ENCODE assay signal across 9 mouse cellular contexts in genomic region chr9:4796289-4796645, GRCm38 (mm10). TPM values are rescaled to one million over a fixed set of nuclear protein-coding genes. Genes with fewer than 3 reads are reported as not detected.
DNase-seq lines count a peak whose midpoint lies in the region; ATAC-seq lines count a peak whose summit lies in the region.
"Had no signal": no experiment of that assay in that cellular context is flagged by ENCODE, and none has a peak within 500 bp of the region (broad histone marks: within the 10 kb centered on the region; RNA-seq: fewer than 3 reads in every experiment).

No protein-coding gene starts in this region.

- H3K27me3 ChIP-seq in lung, embryonic 15.5 days: 0 out of 2 replicates have a peak, but pooled peaks cover 5% of the 10 kb centered on the region
- H3K27me3 ChIP-seq in forebrain, embryonic 15.5 days: no peaks in the 10 kb centered on the region
- peaks cover 9% of the 10 kb centered on the region for H3K27me3 ChIP-seq in limb, embryonic 12.5 days
- H3K27me3 ChIP-seq in stomach, embryonic 14.5 days (ENCODE audit: control insufficient read depth, insufficient read depth, low read length): no peaks in the 10 kb centered on the region

- 1% methylated on average over 4 of the region's 4 CpGs for WGBS in lung, embryonic 15.5 days
- 2% methylated on average over 4 of the region's 4 CpGs for WGBS in forebrain, embryonic 15.5 days
- WGBS in limb, embryonic 12.5 days: 0% methylated on average over 4 of the region's 4 CpGs
- WGBS in stomach, embryonic 14.5 days: 0% methylated on average over 4 of the region's 4 CpGs

- no peaks in the 10 kb centered on the region for H3K4me1 ChIP-seq in lung, embryonic 15.5 days
- 0 out of 2 replicates have a peak, but pooled peaks cover 13% of the 10 kb centered on the region for H3K4me1 ChIP-seq in forebrain, embryonic 15.5 days
- no peaks in the 10 kb centered on the region for H3K4me1 ChIP-seq in limb, embryonic 12.5 days (replicated peaks)
- H3K4me1 ChIP-seq in stomach, embryonic 14.5 days (ENCODE audit: control insufficient read depth, insufficient read depth, low read length): no peaks in the 10 kb centered on the region

- H3K4me3 ChIP-seq in lung, embryonic 15.5 days: peak overlapping the region; percentile 45
- H3K4me3 ChIP-seq in forebrain, embryonic 15.5 days: peak overlapping the region; percentile 64
- H3K4me3 ChIP-seq in limb, embryonic 12.5 days (replicated peaks): peak overlapping the region; percentile 62
- peak overlapping the region; percentile 61 for H3K4me3 ChIP-seq in stomach, embryonic 14.5 days (ENCODE audit: low read depth, low read length)

- H3K9me3 ChIP-seq in lung, embryonic 15.5 days: no peaks in the 10 kb centered on the region
- H3K9me3 ChIP-seq in forebrain, embryonic 15.5 days: no peaks in the 10 kb centered on the region
- no peaks in the 10 kb centered on the region for H3K9me3 ChIP-seq in limb, embryonic 12.5 days
- no peaks in the 10 kb centered on the region for H3K9me3 ChIP-seq in stomach, embryonic 14.5 days (ENCODE audit: control insufficient read depth, low read depth, low read length)

- H3K4me2 ChIP-seq in lung, embryonic 15.5 days: peak overlapping the region; percentile 84
- peak overlapping the region; percentile 67 for H3K4me2 ChIP-seq in forebrain, embryonic 15.5 days (replicated peaks)
- H3K4me2 ChIP-seq in limb, embryonic 12.5 days: peak overlapping the region; percentile 88
- H3K4me2 ChIP-seq in stomach, embryonic 14.5 days (replicated peaks; ENCODE audit: low read depth, low read length): peak overlapping the region; percentile 79

- DNase-seq in lung, adult 18-20 months: no peak
- DNase-seq in urinary bladder, postnatal 25 days (ENCODE audit: low spot score): no peak
- no peak for DNase-seq in right cerebral cortex, postnatal 25 days
- DNase-seq: kidney, adult 18-20 months; thymus, adult 2 months had no signal

- 0 out of 2 replicates have a peak overlapping the region, but pooled peaks have one; percentile 7 for H3K9ac ChIP-seq in lung, embryonic 15.5 days
- H3K9ac ChIP-seq in forebrain, embryonic 15.5 days (replicated peaks): peak overlapping the region; percentile 75
- peak overlapping the region; percentile 59 for H3K9ac ChIP-seq in limb, embryonic 12.5 days (replicated peaks)
- H3K9ac ChIP-seq in stomach, embryonic 14.5 days (replicated peaks; ENCODE audit: low read depth, low read length): peak overlapping the region; percentile 31; the same call in 1 of the 2 replicates

- no peaks in the 10 kb centered on the region for H3K36me3 ChIP-seq in lung, embryonic 15.5 days
- H3K36me3 ChIP-seq in forebrain, embryonic 15.5 days: no peaks in the 10 kb centered on the region
- H3K36me3 ChIP-seq in limb, embryonic 12.5 days: no peaks in the 10 kb centered on the region
- H3K36me3 ChIP-seq in stomach, embryonic 14.5 days (ENCODE audit: control insufficient read depth, insufficient read depth, low read length): no peaks in the 10 kb centered on the region

- no peak overlapping the region for H3K27ac ChIP-seq in lung, embryonic 15.5 days
- H3K27ac ChIP-seq in forebrain, embryonic 15.5 days (replicated peaks): peak overlapping the region; percentile 92
- H3K27ac ChIP-seq in limb, embryonic 12.5 days: no peak overlapping the region
- no peak overlapping the region for H3K27ac ChIP-seq in stomach, embryonic 14.5 days (ENCODE audit: low read length)

- no peak for ATAC-seq in lung, embryonic 15.5 days (ENCODE audit: borderline replicate concordance, extremely low read depth, low FRiP score, low TSS enrichment)
- no peak; the same call in 1 of the 2 replicates for ATAC-seq in forebrain, embryonic 15.5 days (replicated peaks)
- ATAC-seq in limb, embryonic 12.5 days (ENCODE audit: insufficient number of reproducible peaks, insufficient read depth, low FRiP score, low TSS enrichment, low read depth): peak; percentile 61
- ATAC-seq in stomach, embryonic 14.5 days (ENCODE audit: insufficient number of reproducible peaks, insufficient read depth, low FRiP score, low read depth): 0 out of 2 replicates have a peak, but pooled peaks have one; percentile 29

RNA-seq across cellular contexts. Expression of gene Gria4, which starts 0.2 kb away (rescaled TPM):
- 0.50 and 0.65 TPM in 2 replicates for polyA plus RNA-seq in lung, embryonic 15.5 days (2015; fragmentation: Nextera tagmentation; extraction: Ambion mirVana)
- polyA plus RNA-seq in forebrain, embryonic 15.5 days (2015; fragmentation: Nextera tagmentation; extraction: Ambion mirVana): 20.1 and 21.2 TPM in 2 replicates
- polyA plus RNA-seq in limb, embryonic 12.5 days (2016; fragmentation: Nextera tagmentation; extraction: Ambion mirVana): 2.4 and 2.7 TPM in 2 replicates
- 10.7 and 12.1 TPM in 2 replicates for polyA plus RNA-seq in stomach, embryonic 14.5 days (2014; fragmentation: Nextera tagmentation; extraction: Ambion mirVana)
- polyA plus RNA-seq: thymus, adult 2 months had no signal

Comparison
In these comparisons a context has a peak if more than half of its experiments do, and no peak if none do; other contexts are left out.
1. ATAC-seq: peak in limb, embryonic 12.5 days (single experiment) and stomach, embryonic 14.5 days (single experiment); none in lung, embryonic 15.5 days (single experiment) and forebrain, embryonic 15.5 days (single experiment).
2. H3K9ac ChIP-seq: peak in every context shown above with its lines; median percentile 75 in forebrain, embryonic 15.5 days; 59 in limb, embryonic 12.5 days; 31 in stomach, embryonic 14.5 days; 7 in lung, embryonic 15.5 days.
3. Peak in every context shown above with its lines, with median percentiles within 50 percentile points of each other: H3K4me2 ChIP-seq and H3K4me3 ChIP-seq.